Mouse (Mus musculus): ENCODE measurements at regions not wholly inside any gene's neighbourhood (a gene's known extent, or its start where the extent isn't known, plus 50 kb on each side); places are given as distances from the start of the nearest gene placed in this dataset.

DNA sequence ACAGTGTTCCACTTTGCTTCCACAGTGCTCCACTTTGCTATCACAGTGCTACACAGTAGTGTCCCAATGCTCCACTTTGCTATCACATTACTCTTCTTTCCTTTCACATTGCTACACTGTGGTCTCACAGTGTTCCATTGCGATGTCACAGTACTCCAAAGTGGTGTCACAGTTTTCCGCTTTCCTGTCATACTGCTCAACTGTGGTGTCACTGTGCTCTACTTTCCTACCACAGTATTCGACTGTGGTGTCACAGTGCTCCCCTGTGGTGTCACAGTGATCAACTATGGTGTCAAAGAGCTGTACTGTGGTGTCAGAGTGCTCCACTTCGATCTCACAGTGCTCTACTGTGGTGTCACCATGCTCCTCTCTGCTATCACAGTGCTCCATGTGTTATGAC, 76.1 kb upstream of the Trpm1 start:
- Histone ChIP-seq H3K9me3 (ENCODE audit: low read length) (no peaks in the 10 kb centered on the region; the same call in 1 of the 2 replicates), H3K36me3 (ENCODE audit: insufficient read depth, low read length) (no peaks in the 10 kb centered on the region), H3K4me1 (ENCODE audit: insufficient read depth, low read length) (no peaks in the 10 kb centered on the region), H3K27ac (ENCODE audit: low read length) (no peak overlapping the region), H3K4me2 (replicated peaks; ENCODE audit: low read depth, low read length) (no peak overlapping the region), H3K9ac (replicated peaks; ENCODE audit: low read length) (no peak overlapping the region), H3K27me3 (ENCODE audit: insufficient read depth, low read length) (no peaks in the 10 kb centered on the region), H3K4me3 (ENCODE audit: low read length) (no peak overlapping the region)
- WGBS = 76% methylated on average over 4 of the region's 4 CpGs
- no peak for ATAC-seq (ENCODE audit: low FRiP score, low TSS enrichment)

DNA sequence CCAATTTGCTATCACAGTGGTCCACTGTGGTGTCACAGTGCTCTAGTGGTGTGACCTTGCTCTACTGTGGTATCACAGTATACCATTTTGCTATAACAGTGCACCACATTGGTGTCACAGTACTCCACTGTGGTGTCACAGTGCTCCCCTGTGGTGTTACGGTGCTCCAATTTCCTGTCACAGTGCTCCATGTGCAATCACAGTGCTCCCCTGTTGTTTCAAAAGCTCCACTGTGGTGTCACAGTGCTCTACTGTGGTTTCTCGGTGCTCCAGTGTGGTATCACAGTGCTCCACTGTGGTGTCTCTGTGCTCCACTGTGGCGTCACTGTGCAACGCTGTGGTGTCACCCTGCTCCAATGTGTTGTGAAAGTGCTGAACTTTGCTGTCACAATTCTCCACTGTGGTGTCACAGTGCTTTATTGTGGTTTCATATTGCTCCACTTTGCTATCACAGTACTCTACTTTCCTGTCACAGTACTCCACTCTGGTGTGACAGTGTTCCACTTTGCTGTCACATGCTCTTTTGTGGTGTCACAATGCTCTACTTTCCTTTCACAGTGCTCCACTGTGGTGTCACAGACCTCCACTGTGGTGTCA, 76.8 kb upstream of the Trpm1 start:
- H3K9ac ChIP-seq (replicated peaks; ENCODE audit: low read length) = no peak overlapping the region
- no peak overlapping the region for H3K4me3 ChIP-seq (ENCODE audit: low read length)
- no peak overlapping the region for H3K4me2 ChIP-seq (replicated peaks; ENCODE audit: low read depth, low read length)
- H3K27ac ChIP-seq (ENCODE audit: low read length) = no peak overlapping the region
- no peaks in the 10 kb centered on the region for H3K27me3 ChIP-seq (ENCODE audit: insufficient read depth, low read length)
- H3K4me1 ChIP-seq (ENCODE audit: insufficient read depth, low read length) = no peaks in the 10 kb centered on the region
- H3K9me3 ChIP-seq (ENCODE audit: low read length) = no peaks in the 10 kb centered on the region; the same call in 1 of the 2 replicates
- 77% methylated on average over 4 of the region's 4 CpGs for WGBS
- no peaks in the 10 kb centered on the region for H3K36me3 ChIP-seq (ENCODE audit: insufficient read depth, low read length)
- no peak for ATAC-seq (ENCODE audit: low FRiP score, low TSS enrichment)

GRCm38 (mm10) chr7:64075696-64076313, 77.8 kb upstream of the Trpm1 start:
- no peaks in the 10 kb centered on the region; the same call in 1 of the 2 replicates for H3K9me3 ChIP-seq (ENCODE audit: low read length)
- no peaks in the 10 kb centered on the region for H3K4me1 ChIP-seq (ENCODE audit: insufficient read depth, low read length)
- ATAC-seq (ENCODE audit: low FRiP score, low TSS enrichment) = no peak
- H3K9ac ChIP-seq (replicated peaks; ENCODE audit: low read length) = no peak overlapping the region
- no peak overlapping the region for H3K4me3 ChIP-seq (ENCODE audit: low read length)
- H3K36me3 ChIP-seq (ENCODE audit: insufficient read depth, low read length) = no peaks in the 10 kb centered on the region
- 83% methylated on average over 1 of the region's 1 CpGs for WGBS
- no peak overlapping the region for H3K27ac ChIP-seq (ENCODE audit: low read length)
- no peaks in the 10 kb centered on the region for H3K27me3 ChIP-seq (ENCODE audit: insufficient read depth, low read length)
- H3K4me2 ChIP-seq (replicated peaks; ENCODE audit: low read depth, low read length) = no peak overlapping the region

GRCm38 (mm10) chr7:64074661-64075234, 78.9 kb upstream of the Trpm1 start:
- no peak overlapping the region for H3K4me2 ChIP-seq (replicated peaks; ENCODE audit: low read depth, low read length)
- no peak for ATAC-seq (ENCODE audit: low FRiP score, low TSS enrichment)
- H3K9ac ChIP-seq (replicated peaks; ENCODE audit: low read length) = no peak overlapping the region
- no peaks in the 10 kb centered on the region for H3K36me3 ChIP-seq (ENCODE audit: insufficient read depth, low read length)
- no peaks in the 10 kb centered on the region for H3K27me3 ChIP-seq (ENCODE audit: insufficient read depth, low read length)
- no peak overlapping the region for H3K4me3 ChIP-seq (ENCODE audit: low read length)
- H3K9me3 ChIP-seq (ENCODE audit: low read length) = no peaks in the 10 kb centered on the region; the same call in 1 of the 2 replicates
- no peaks in the 10 kb centered on the region for H3K4me1 ChIP-seq (ENCODE audit: insufficient read depth, low read length)
- H3K27ac ChIP-seq (ENCODE audit: low read length) = no peak overlapping the region
- WGBS = 87% methylated on average over 4 of the region's 4 CpGs

DNA sequence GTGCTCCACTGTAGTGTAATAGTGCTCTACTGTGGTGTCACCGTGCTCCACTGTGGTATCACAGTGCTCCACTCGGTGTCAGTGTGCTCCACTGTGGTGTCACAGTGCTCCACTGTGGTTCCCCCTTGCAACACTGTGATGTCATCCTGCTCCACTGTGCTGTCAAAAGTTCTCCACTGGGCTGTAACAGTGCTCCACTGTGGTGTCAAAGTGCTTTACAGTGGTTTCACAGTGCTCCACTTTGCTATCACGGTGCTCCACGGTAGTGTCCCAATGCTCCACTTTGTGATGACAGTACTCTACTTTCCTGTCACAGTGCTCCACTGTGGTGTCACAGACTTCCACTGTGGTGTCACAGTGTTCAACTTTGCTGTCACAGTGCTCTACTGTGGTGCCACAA, 79.4 kb upstream of the Trpm1 start:
- no peaks in the 10 kb centered on the region for H3K27me3 ChIP-seq (ENCODE audit: insufficient read depth, low read length)
- no peak overlapping the region for H3K4me3 ChIP-seq (ENCODE audit: low read length)
- no peak overlapping the region for H3K27ac ChIP-seq (ENCODE audit: low read length)
- H3K4me2 ChIP-seq (replicated peaks; ENCODE audit: low read depth, low read length) = no peak overlapping the region
- 88% methylated on average over 4 of the region's 4 CpGs for WGBS
- no peak for ATAC-seq (ENCODE audit: low FRiP score, low TSS enrichment)
- H3K9ac ChIP-seq (replicated peaks; ENCODE audit: low read length) = no peak overlapping the region
- H3K4me1 ChIP-seq (ENCODE audit: insufficient read depth, low read length) = no peaks in the 10 kb centered on the region
- no peaks in the 10 kb centered on the region; the same call in 1 of the 2 replicates for H3K9me3 ChIP-seq (ENCODE audit: low read length)
- H3K36me3 ChIP-seq (ENCODE audit: insufficient read depth, low read length) = no peaks in the 10 kb centered on the region

GRCm38 (mm10) chr7:64073781-64074180, 79.9 kb upstream of the Trpm1 start:
- H3K27me3 ChIP-seq (ENCODE audit: insufficient read depth, low read length) = no peaks in the 10 kb centered on the region
- no peak overlapping the region for H3K9ac ChIP-seq (replicated peaks; ENCODE audit: low read length)
- H3K4me1 ChIP-seq (ENCODE audit: insufficient read depth, low read length) = no peaks in the 10 kb centered on the region
- H3K27ac ChIP-seq (ENCODE audit: low read length) = no peak overlapping the region
- H3K4me2 ChIP-seq (replicated peaks; ENCODE audit: low read depth, low read length) = no peak overlapping the region
- no peak for ATAC-seq (ENCODE audit: low FRiP score, low TSS enrichment)
- H3K9me3 ChIP-seq (ENCODE audit: low read length) = no peaks in the 10 kb centered on the region; the same call in 1 of the 2 replicates
- 89% methylated on average over 3 of the region's 3 CpGs for WGBS
- H3K4me3 ChIP-seq (ENCODE audit: low read length) = no peak overlapping the region
- no peaks in the 10 kb centered on the region for H3K36me3 ChIP-seq (ENCODE audit: insufficient read depth, low read length)

GRCm38 (mm10) chr7:64070930-64071329, 82.7 kb upstream of the Trpm1 start:
- Histone ChIP-seq H3K36me3 (ENCODE audit: insufficient read depth, low read length) (no peaks in the 10 kb centered on the region), H3K4me1 (ENCODE audit: insufficient read depth, low read length) (no peaks in the 10 kb centered on the region), H3K9ac (replicated peaks; ENCODE audit: low read length) (no peak overlapping the region), H3K9me3 (ENCODE audit: low read length) (no peaks in the 10 kb centered on the region; the same call in 1 of the 2 replicates), H3K27ac (ENCODE audit: low read length) (no peak overlapping the region), H3K4me2 (replicated peaks; ENCODE audit: low read depth, low read length) (no peak overlapping the region), H3K27me3 (ENCODE audit: insufficient read depth, low read length) (no peaks in the 10 kb centered on the region), H3K4me3 (ENCODE audit: low read length) (no peak overlapping the region)
- WGBS = 91% methylated on average over 5 of the region's 5 CpGs
- ATAC-seq (ENCODE audit: low FRiP score, low TSS enrichment) = no peak

DNA sequence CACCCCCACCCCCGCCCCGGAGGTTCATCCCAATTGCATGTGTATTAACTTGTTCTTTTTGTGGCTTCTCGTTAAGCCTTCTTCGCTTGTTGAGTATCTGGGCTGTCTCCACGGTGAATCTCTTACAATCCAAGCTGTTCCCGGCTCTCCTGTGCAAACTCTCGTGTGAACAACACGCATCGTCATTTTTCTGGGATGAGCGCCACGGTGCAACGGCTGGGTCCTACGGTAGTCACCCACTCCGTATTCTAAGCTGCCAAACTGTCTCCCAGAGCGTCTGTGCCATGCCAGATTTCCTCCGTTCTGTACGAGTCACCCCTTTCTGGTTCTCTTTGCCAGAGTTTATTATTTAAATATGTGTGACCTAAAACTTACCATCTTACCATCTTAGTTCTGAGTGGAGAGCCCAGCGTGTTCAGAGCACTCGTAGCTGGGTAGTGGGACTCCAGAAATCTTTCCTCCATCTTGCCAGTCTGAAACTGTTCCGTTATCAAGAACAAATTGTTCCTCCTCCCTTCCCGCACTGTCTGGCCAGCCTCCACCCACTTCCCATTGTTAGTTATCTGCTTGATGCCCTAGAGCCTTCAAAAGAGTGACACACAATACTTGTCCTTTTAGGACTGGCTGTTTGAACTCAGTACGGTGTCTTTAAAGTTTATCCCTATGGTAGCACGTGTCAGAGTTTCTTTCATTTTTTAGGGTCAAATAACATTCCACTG, 87.9 kb upstream of the Trpm1 start:
- no peak for ATAC-seq (ENCODE audit: low FRiP score, low TSS enrichment)
- Histone ChIP-seq H3K4me2 (replicated peaks; ENCODE audit: low read depth, low read length) (no peak overlapping the region), H3K27me3 (ENCODE audit: insufficient read depth, low read length) (no peaks in the 10 kb centered on the region), H3K27ac (ENCODE audit: low read length) (no peak overlapping the region), H3K36me3 (ENCODE audit: insufficient read depth, low read length) (no peaks in the 10 kb centered on the region), H3K4me3 (ENCODE audit: low read length) (no peak overlapping the region), H3K4me1 (ENCODE audit: insufficient read depth, low read length) (no peaks in the 10 kb centered on the region), H3K9me3 (ENCODE audit: low read length) (no peaks in the 10 kb centered on the region), H3K9ac (replicated peaks; ENCODE audit: low read length) (no peak overlapping the region)
- 90% methylated on average over 23 of the region's 23 CpGs for WGBS

- H3K4me3 ChIP-seq (ENCODE audit: low read length) = no peak overlapping the region
- no peak overlapping the region for H3K9ac ChIP-seq (replicated peaks; ENCODE audit: low read length)
- no peak overlapping the region for H3K4me2 ChIP-seq (replicated peaks; ENCODE audit: low read depth, low read length)
- H3K36me3 ChIP-seq (ENCODE audit: insufficient read depth, low read length) = no peaks in the 10 kb centered on the region
- ATAC-seq (ENCODE audit: low FRiP score, low TSS enrichment) = peak; percentile 74
- no peak overlapping the region for H3K27ac ChIP-seq (ENCODE audit: low read length)
- H3K27me3 ChIP-seq (ENCODE audit: insufficient read depth, low read length) = no peaks in the 10 kb centered on the region
- WGBS = 68% methylated on average over 7 of the region's 7 CpGs
- H3K4me1 ChIP-seq (ENCODE audit: insufficient read depth, low read length) = no peaks in the 10 kb centered on the region
- no peaks in the 10 kb centered on the region for H3K9me3 ChIP-seq (ENCODE audit: low read length)
Observed at GRCm38 (mm10) chr7:64064460-64065241, 89.0 kb upstream of the Trpm1 start.
